Mouse (Mus musculus) neural tube, embryonic 13.5 days (tissue): ENCODE measurements at regions not wholly inside any gene's neighbourhood (a gene's known extent, or its start where the extent isn't known, plus 50 kb on each side); places are given as distances from the start of the nearest gene placed in this dataset.

Experiments used
- ATAC-seq: fragments of 200-750 bp; cut with Nextera tagmentation; 2 replicates; pipeline ENCODE4 v1.8.0; 2017; ENCODE audit warnings: low read depth, mild to moderate bottlenecking, moderate TSS enrichment, moderate library complexity
- H3K27ac ChIP-seq: fragments of 300-500 bp; sonication (generic); replicated peaks from 2 replicates; pipeline ENCODE4 v1.5.1; 2015; ENCODE audit warnings: moderate library complexity, mild to moderate bottlenecking, inconsistent platforms
- H3K27me3 ChIP-seq: fragments of 300-500 bp; sonication (generic); 2 replicates; pipeline ENCODE4 v1.6.1; 2015; ENCODE audit warnings: mild to moderate bottlenecking, inconsistent platforms
- H3K36me3 ChIP-seq: fragments of 300-500 bp; sonication (generic); 2 replicates; pipeline ENCODE4 v1.6.1; 2015; ENCODE audit warnings: mild to moderate bottlenecking, inconsistent platforms
- H3K4me1 ChIP-seq: fragments of 300-500 bp; sonication (generic); replicated peaks from 2 replicates; pipeline ENCODE4 v1.6.1; 2015; ENCODE audit warnings: inconsistent platforms
- H3K4me2 ChIP-seq: fragments of 300-500 bp; sonication (generic); 2 replicates; pipeline ENCODE4 v1.6.1; 2015; ENCODE audit warnings: inconsistent platforms, mild to moderate bottlenecking, moderate library complexity
- H3K4me3 ChIP-seq: fragments of 300-500 bp; sonication (generic); 2 replicates; pipeline ENCODE4 v1.5.1; 2015; ENCODE audit warnings: mild to moderate bottlenecking, inconsistent platforms
- H3K9ac ChIP-seq: fragments of 300-500 bp; sonication (generic); 2 replicates; pipeline ENCODE4 v1.6.1; 2015; ENCODE audit warnings: moderate library complexity, mild to moderate bottlenecking, inconsistent platforms
- H3K9me3 ChIP-seq: fragments of 300-500 bp; sonication (generic); 2 replicates; pipeline ENCODE4 v1.6.1; 2016; ENCODE audit warnings: inconsistent platforms
- WGBS: fragments of 180-500 bp; shearing (Covaris S2); methylation state at CpG from one replicate; pipeline ENCODE4 v1.1.7; 2015; 5-methylcytosine and 5-hydroxymethylcytosine counted together

GRCm38 (mm10) chr3:34825036-34825435 is 174.8 kb downstream of the Sox2 start:
- no peak overlapping the region for H3K4me3 ChIP-seq
- no peaks in the 10 kb centered on the region for H3K36me3 ChIP-seq
- no peak overlapping the region for H3K4me2 ChIP-seq
- ATAC-seq: no peak
- H3K9ac ChIP-seq: no peak overlapping the region
- WGBS: 88% methylated on average over 11 of the region's 11 CpGs
- H3K4me1 ChIP-seq: 0 out of 2 replicates have a peak, but pooled peaks cover 4% of the 10 kb centered on the region
- H3K27ac ChIP-seq: no peak overlapping the region
- no peaks in the 10 kb centered on the region for H3K9me3 ChIP-seq
- 0 out of 2 replicates have a peak, but pooled peaks cover 3% of the 10 kb centered on the region for H3K27me3 ChIP-seq

GRCm38 (mm10) chr3:34826396-34826795 is 176.2 kb downstream of the Sox2 start:
- 92% methylated on average over 5 of the region's 5 CpGs for WGBS
- Histone ChIP-seq H3K36me3 (no peaks in the 10 kb centered on the region), H3K4me2 (no peak overlapping the region), H3K4me3 (no peak overlapping the region), H3K27me3 (0 out of 2 replicates have a peak, but pooled peaks cover under 1% of the 10 kb centered on the region), H3K9ac (no peak overlapping the region), H3K4me1 (0 out of 2 replicates have a peak, but pooled peaks cover 4% of the 10 kb centered on the region), H3K27ac (no peak overlapping the region), H3K9me3 (no peaks in the 10 kb centered on the region)
- ATAC-seq: no peak

GRCm38 (mm10) chr3:34828453-34829206 is 178.4 kb downstream of the Sox2 start:
- Histone ChIP-seq H3K27me3 (peaks cover 11% of the 10 kb centered on the region), H3K9me3 (no peaks in the 10 kb centered on the region), H3K27ac (no peak overlapping the region), H3K9ac (no peak overlapping the region), H3K4me3 (no peak overlapping the region), H3K4me2 (no peak overlapping the region), H3K4me1 (0 out of 2 replicates have a peak, but pooled peaks cover 4% of the 10 kb centered on the region), H3K36me3 (no peaks in the 10 kb centered on the region)
- no peak for ATAC-seq
- 56% methylated on average over 9 of the region's 9 CpGs for WGBS

- H3K9me3 ChIP-seq: no peaks in the 10 kb centered on the region
- peaks cover 34% of the 10 kb centered on the region for H3K27me3 ChIP-seq
- no peak overlapping the region for H3K4me2 ChIP-seq
- no peak overlapping the region for H3K27ac ChIP-seq
- no peak overlapping the region for H3K4me3 ChIP-seq
- H3K4me1 ChIP-seq: peaks cover 27% of the 10 kb centered on the region
- peak; percentile 88 for ATAC-seq
- H3K9ac ChIP-seq: no peak overlapping the region
- 31% methylated on average over 8 of the region's 8 CpGs for WGBS
- no peaks in the 10 kb centered on the region for H3K36me3 ChIP-seq
These were observed 186.6 kb downstream of the Sox2 start for GRCm38 (mm10) chr3:34836741-34837267.

GRCm38 (mm10) chr3:34837644-34838332 is 187.6 kb downstream of the Sox2 start:
- 43% methylated on average over 11 of the region's 11 CpGs for WGBS
- Histone ChIP-seq H3K9ac (no peak overlapping the region), H3K4me1 (peaks cover 27% of the 10 kb centered on the region), H3K4me2 (no peak overlapping the region), H3K36me3 (no peaks in the 10 kb centered on the region), H3K27me3 (peaks cover 31% of the 10 kb centered on the region), H3K9me3 (no peaks in the 10 kb centered on the region), H3K27ac (no peak overlapping the region), H3K4me3 (no peak overlapping the region)
- no peak for ATAC-seq

GRCm38 (mm10) chr3:34860877-34861649 is 210.9 kb downstream of the Sox2 start:
- peaks cover 4% of the 10 kb centered on the region; the same call in 1 of the 2 replicates for H3K27me3 ChIP-seq
- no peak overlapping the region for H3K4me3 ChIP-seq
- peak; percentile 61; the same call in 1 of the 2 replicates for ATAC-seq
- 54% methylated on average over 16 of the region's 16 CpGs for WGBS
- no peak overlapping the region for H3K9ac ChIP-seq
- H3K27ac ChIP-seq: no peak overlapping the region
- peaks cover 10% of the 10 kb centered on the region for H3K4me1 ChIP-seq
- H3K36me3 ChIP-seq: no peaks in the 10 kb centered on the region
- no peak overlapping the region for H3K4me2 ChIP-seq
- peaks cover 3% of the 10 kb centered on the region; the same call in 1 of the 2 replicates for H3K9me3 ChIP-seq

- H3K27me3 ChIP-seq: 0 out of 2 replicates have a peak, but pooled peaks cover 6% of the 10 kb centered on the region
- H3K4me2 ChIP-seq: no peak overlapping the region
- no peak overlapping the region for H3K9ac ChIP-seq
- 19% methylated on average over 16 of the region's 16 CpGs for WGBS
- no peaks in the 10 kb centered on the region for H3K36me3 ChIP-seq
- ATAC-seq: no peak
- H3K27ac ChIP-seq: no peak overlapping the region
- no peak overlapping the region for H3K4me3 ChIP-seq
- peaks cover 3% of the 10 kb centered on the region; the same call in 1 of the 2 replicates for H3K9me3 ChIP-seq
- peaks cover 9% of the 10 kb centered on the region for H3K4me1 ChIP-seq
These were observed 218.6 kb downstream of the Sox2 start for GRCm38 (mm10) chr3:34868698-34869409.

GRCm38 (mm10) chr3:34869911-34870310 is 219.7 kb downstream of the Sox2 start:
- H3K36me3 ChIP-seq: no peaks in the 10 kb centered on the region

GRCm38 (mm10) chr3:34885137-34885536 is 234.9 kb downstream of the Sox2 start:
- no peak for ATAC-seq
- no peak overlapping the region for H3K9ac ChIP-seq
- H3K4me2 ChIP-seq: no peak overlapping the region
- H3K27me3 ChIP-seq: no peaks in the 10 kb centered on the region
- H3K36me3 ChIP-seq: no peaks in the 10 kb centered on the region
- H3K9me3 ChIP-seq: no peaks in the 10 kb centered on the region
- no peak overlapping the region for H3K4me3 ChIP-seq
- H3K4me1 ChIP-seq: 0 out of 2 replicates have a peak, but pooled peaks cover 4% of the 10 kb centered on the region
- 89% methylated on average over 5 of the region's 5 CpGs for WGBS
- H3K27ac ChIP-seq: no peak overlapping the region

More at GRCm38 (mm10) chr3:34869911-34870310, 219.7 kb downstream of the Sox2 start:
- Histone ChIP-seq H3K27me3 (0 out of 2 replicates have a peak, but pooled peaks cover 9% of the 10 kb centered on the region), H3K9ac (no peak overlapping the region), H3K4me3 (no peak overlapping the region), H3K9me3 (no peaks in the 10 kb centered on the region), H3K27ac (no peak overlapping the region), H3K4me2 (no peak overlapping the region), H3K4me1 (peaks cover 9% of the 10 kb centered on the region)
- WGBS: 89% methylated on average over 6 of the region's 6 CpGs
- ATAC-seq: no peak

GRCm38 (mm10) chr3:34893381-34893780 is 243.2 kb downstream of the Sox2 start:
- Histone ChIP-seq H3K9me3 (peaks cover 16% of the 10 kb centered on the region), H3K36me3 (no peaks in the 10 kb centered on the region), H3K4me1 (no peaks in the 10 kb centered on the region), H3K4me3 (no peak overlapping the region), H3K9ac (no peak overlapping the region), H3K27ac (no peak overlapping the region), H3K27me3 (no peaks in the 10 kb centered on the region), H3K4me2 (no peak overlapping the region)
- no peak for ATAC-seq
- 90% methylated on average over 5 of the region's 5 CpGs for WGBS

- ATAC-seq: no peak
- Histone ChIP-seq H3K27me3 (no peaks in the 10 kb centered on the region), H3K4me1 (no peaks in the 10 kb centered on the region), H3K9me3 (no peaks in the 10 kb centered on the region), H3K9ac (no peak overlapping the region), H3K4me2 (no peak overlapping the region), H3K27ac (no peak overlapping the region), H3K36me3 (no peaks in the 10 kb centered on the region), H3K4me3 (no peak overlapping the region)
- 89% methylated on average over 8 of the region's 8 CpGs for WGBS
These were observed 252.9 kb downstream of the Sox2 start for GRCm38 (mm10) chr3:34903106-34903505.
